Mouse (Mus musculus) olfactory bulb, adult 2 months (tissue): ENCODE results near the gene C77080.

Experiments used
- CTCF ChIP-seq: fragments of 200-500 bp; IDR thresholded peaks from 2 replicates; pipeline ENCODE4 v1.5.1; 2012; ENCODE audit warnings: low read depth, mild to moderate bottlenecking, low read length, moderate library complexity; ENCODE audit not compliant: insufficient read depth
- POLR2A ChIP-seq: fragments of 200-500 bp; IDR thresholded peaks from 2 replicates; pipeline ENCODE4 v1.6.1; 2012; ENCODE audit warnings: mild to moderate bottlenecking, low read depth, low read length, moderate library complexity; ENCODE audit not compliant: insufficient read depth

DNA sequence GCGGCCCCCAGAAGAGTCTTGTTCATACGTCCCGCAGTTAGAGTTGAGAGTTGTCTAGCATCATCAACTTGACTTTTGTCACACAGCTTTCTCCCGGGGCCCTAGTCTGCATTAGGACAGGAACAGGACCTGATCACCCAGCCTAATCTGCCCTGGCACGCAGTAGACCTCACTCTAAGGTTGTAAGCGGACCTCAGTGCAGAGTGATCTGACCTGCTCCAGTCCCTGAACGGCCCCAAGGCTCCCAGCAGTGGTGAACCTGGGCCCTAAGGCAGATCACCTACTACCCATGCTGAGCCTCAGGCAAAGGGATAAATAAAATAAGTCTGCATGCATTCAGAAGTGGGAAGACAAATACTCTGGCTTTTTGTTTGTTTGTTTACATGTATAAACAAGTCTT lies 11.9 kb downstream of the C77080 start:
- TF ChIP-seq CTCF (no peak), POLR2A (no peak)
